Mouse (Mus musculus): Measurements from ENCODE around the gene Srgap2.

GRCm38 (mm10) chr1:131300750-131301149 lies 226.4 kb downstream of the Srgap2 start:
- TF ChIP-seq CTCF (IDR thresholded peaks at IDR 0.05; ENCODE audit: low read depth, low read length) (no peak), POLR2A (IDR thresholded peaks at IDR 0.05; ENCODE audit: insufficient read depth, low read length) (no peak), EP300 (IDR thresholded peaks at IDR 0.05; ENCODE audit: insufficient read depth, low read depth, low read length) (no peak)

Measured in ES-Bruce4 (cell line).